Mouse (Mus musculus): ENCODE measurements around the gene Olfr281. TPM values are rescaled to one million over a fixed set of nuclear protein-coding genes. Genes with fewer than 3 reads are reported as not detected.

The Olfr281 gene
- polyA plus RNA-seq, 1 experiment = not detected

GRCm38 (mm10) chr15:98479568-98480102 is 27.2 kb downstream of the Olfr281 start:
- TF ChIP-seq POLR2A (IDR thresholded peaks at IDR 0.05; ENCODE audit: insufficient read depth, low read depth, low read length) = no peak
- TF ChIP-seq CTCF (IDR thresholded peaks at IDR 0.05; ENCODE audit: insufficient read depth, low read depth, low read length) = no peak
- Histone ChIP-seq H3K4me1 (ENCODE audit: control insufficient read depth, insufficient read depth, low read length) (peaks cover 4% of the 10 kb centered on the region; the same call in 1 of the 2 replicates), H3K27ac (ENCODE audit: insufficient read depth, low read depth, low read length) (no peak overlapping the region), H3K4me3 (ENCODE audit: insufficient read depth, low read depth, low read length) (no peak overlapping the region)
- WGBS = 76% methylated on average over 7 of the region's 7 CpGs

DNA sequence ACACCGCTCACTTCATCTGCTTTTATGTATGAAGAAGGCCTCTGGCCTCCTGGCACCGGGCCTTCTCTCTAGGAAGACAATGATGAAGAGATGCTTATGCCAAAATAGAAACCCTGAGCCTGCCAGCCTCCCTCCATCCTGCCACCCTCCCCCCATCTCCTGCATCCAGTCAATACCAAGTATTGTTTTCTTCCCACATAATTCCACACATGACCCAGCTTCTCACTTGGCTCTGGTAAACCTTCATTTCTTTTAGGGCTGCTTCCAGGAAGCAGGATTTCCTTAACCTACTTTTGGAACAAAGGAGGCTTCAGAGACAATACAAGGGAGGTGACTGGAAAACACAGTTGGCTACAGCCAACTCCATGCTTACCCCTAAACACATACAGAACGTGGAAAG is 30.3 kb downstream of the Olfr281 start, which contains the start of gene Lalba:
Gene Lalba, minus strand, starts transcription at position 21 of the 400 bp plus-strand sequence.
- H3K4me3 ChIP-seq (ENCODE audit: insufficient read depth, low read depth, low read length) = no peak within 1 kb of the TSS
- no peak for TF ChIP-seq POLR2A (IDR thresholded peaks at IDR 0.05; ENCODE audit: insufficient read depth, low read depth, low read length)
- no peak for TF ChIP-seq CTCF (IDR thresholded peaks at IDR 0.05; ENCODE audit: insufficient read depth, low read depth, low read length)
- no peak within 1 kb of the TSS for H3K27ac ChIP-seq (ENCODE audit: insufficient read depth, low read depth, low read length)
- 41% methylated on average over 3 of the region's 3 CpGs for WGBS
- no peaks in the 10 kb centered on the region for H3K4me1 ChIP-seq (ENCODE audit: control insufficient read depth, insufficient read depth, low read length)

DNA sequence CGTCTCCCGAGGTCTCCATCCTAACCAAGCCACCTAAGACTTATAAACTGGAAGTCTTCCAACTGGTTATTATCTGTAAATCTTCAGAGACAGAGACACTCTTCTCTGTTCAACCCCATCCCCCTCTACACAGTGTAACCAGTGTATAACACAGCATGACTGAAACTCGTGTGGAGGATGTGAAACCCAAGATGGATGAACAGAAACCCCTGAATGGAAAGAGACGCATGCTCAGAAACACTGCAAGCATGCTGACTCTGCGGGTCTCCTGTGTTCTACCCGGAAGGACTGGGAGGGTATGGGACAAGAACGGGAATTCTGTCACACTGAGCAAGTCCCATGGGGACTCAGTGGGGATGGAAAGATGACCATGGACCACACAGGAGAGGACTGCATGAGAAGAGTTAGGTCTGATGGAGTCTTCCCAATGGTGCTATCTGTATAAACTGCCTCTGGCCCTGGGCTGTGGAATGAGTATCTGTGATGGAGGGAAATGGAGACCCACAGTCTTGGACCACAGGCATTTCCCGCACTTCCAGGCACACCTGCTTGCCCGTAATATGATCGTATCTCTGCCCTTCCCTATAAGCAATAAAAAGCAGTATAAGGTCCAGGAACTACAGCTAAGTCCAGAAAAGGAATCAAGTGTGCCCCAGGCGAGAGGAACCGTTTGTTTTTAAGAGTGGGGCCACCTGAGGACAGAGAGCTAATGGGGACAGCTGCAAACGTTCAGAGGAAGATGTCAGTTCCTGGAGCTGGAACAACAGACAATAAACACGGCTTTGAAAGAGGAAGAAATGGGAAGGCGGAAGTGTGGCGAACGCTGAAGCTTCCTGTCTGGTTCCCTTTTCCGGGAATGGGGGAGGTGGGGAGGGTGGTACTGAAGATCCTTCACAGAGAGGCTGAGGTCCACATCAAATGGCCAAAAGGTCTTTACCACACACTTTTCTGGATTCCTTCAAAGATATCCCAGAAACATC is 31.8 kb downstream of the Olfr281 start:
- no peaks in the 10 kb centered on the region for H3K4me1 ChIP-seq (ENCODE audit: control insufficient read depth, insufficient read depth, low read length)
- H3K27ac ChIP-seq (ENCODE audit: insufficient read depth, low read depth, low read length) = no peak overlapping the region
- WGBS = 64% methylated on average over 18 of the region's 18 CpGs
- no peak overlapping the region for H3K4me3 ChIP-seq (ENCODE audit: insufficient read depth, low read depth, low read length)
- TF ChIP-seq CTCF (IDR thresholded peaks at IDR 0.05; ENCODE audit: insufficient read depth, low read depth, low read length) (no peak), POLR2A (IDR thresholded peaks at IDR 0.05; ENCODE audit: insufficient read depth, low read depth, low read length) (no peak)

DNA sequence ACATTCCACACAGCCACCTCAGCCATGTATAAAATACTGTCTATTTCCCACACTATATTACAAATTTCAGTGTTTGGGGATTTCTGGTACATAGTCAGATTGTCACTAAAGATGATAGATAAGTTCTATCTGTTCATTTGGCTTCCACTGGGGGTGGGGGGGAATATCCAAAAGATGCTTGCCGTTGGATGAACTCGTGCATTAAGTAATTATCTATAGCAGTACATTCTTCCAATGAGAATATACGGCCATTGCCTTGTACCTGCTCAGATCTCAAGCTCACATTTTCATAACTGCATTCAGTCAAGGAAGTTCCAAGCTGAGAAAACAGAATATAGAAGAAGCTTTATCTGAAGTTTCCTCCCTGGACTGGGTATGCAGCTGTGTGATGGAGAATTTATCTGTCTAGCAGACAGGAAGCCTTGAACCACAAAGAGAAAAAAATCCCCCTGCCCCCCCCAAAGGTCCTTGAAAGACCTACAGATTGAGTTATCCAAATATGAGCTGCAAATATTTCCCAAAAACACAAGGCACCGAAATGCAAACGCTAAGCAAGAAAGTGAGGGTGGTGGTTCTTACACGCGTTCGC is 34.1 kb downstream of the Olfr281 start:
- no peaks in the 10 kb centered on the region for H3K4me1 ChIP-seq (ENCODE audit: control insufficient read depth, insufficient read depth, low read length)
- no peak overlapping the region for H3K27ac ChIP-seq (ENCODE audit: insufficient read depth, low read depth, low read length)
- 96% methylated on average over 8 of the region's 8 CpGs for WGBS
- TF ChIP-seq CTCF (IDR thresholded peaks at IDR 0.05; ENCODE audit: insufficient read depth, low read depth, low read length) (no peak), POLR2A (IDR thresholded peaks at IDR 0.05; ENCODE audit: insufficient read depth, low read depth, low read length) (no peak)
- no peak overlapping the region for H3K4me3 ChIP-seq (ENCODE audit: insufficient read depth, low read depth, low read length)

GRCm38 (mm10) chr15:98491332-98491731 is 38.9 kb downstream of the Olfr281 start:
- Histone ChIP-seq H3K27ac (ENCODE audit: insufficient read depth, low read depth, low read length) (no peak overlapping the region), H3K4me3 (ENCODE audit: insufficient read depth, low read depth, low read length) (no peak overlapping the region), H3K4me1 (ENCODE audit: control insufficient read depth, insufficient read depth, low read length) (peaks cover 2% of the 10 kb centered on the region; the same call in 1 of the 2 replicates)
- TF ChIP-seq POLR2A (IDR thresholded peaks at IDR 0.05; ENCODE audit: insufficient read depth, low read depth, low read length) (no peak), CTCF (IDR thresholded peaks at IDR 0.05; ENCODE audit: insufficient read depth, low read depth, low read length) (no peak)
- WGBS = 90% methylated on average over 2 of the region's 2 CpGs

DNA sequence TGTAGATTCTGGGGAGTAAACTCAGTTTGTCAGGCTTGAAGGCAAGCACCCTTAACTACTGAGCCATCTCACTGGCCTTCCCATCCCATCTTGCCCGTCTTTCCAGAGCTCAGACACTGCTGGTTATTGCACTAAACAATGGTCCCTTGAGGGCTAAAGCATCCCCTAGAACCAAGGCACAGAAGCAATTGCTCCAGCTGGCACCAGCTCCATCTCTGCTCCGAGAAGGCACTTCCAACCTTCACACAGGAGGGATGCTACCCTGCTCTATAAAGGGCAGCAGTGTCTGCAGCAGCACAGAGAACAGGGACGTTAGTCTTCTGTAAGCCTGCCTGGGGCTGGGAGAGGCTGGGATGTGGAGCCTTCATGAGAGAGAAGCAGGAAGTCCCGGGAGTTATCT is 39.7 kb downstream of the Olfr281 start, which contains the start of gene Olfr279:
Gene Olfr279, plus strand, starts transcription at position 301 of the 400 bp plus-strand sequence.
- Histone ChIP-seq H3K4me3 (ENCODE audit: insufficient read depth, low read depth, low read length) (no peak within 1 kb of the TSS), H3K4me1 (ENCODE audit: control insufficient read depth, insufficient read depth, low read length) (peaks cover 2% of the 10 kb centered on the region; the same call in 1 of the 2 replicates), H3K27ac (ENCODE audit: insufficient read depth, low read depth, low read length) (no peak within 1 kb of the TSS)
- WGBS = 65% methylated on average over 4 of the region's 4 CpGs
- TF ChIP-seq POLR2A (IDR thresholded peaks at IDR 0.05; ENCODE audit: insufficient read depth, low read depth, low read length) (no peak), CTCF (IDR thresholded peaks at IDR 0.05; ENCODE audit: insufficient read depth, low read depth, low read length) (no peak)

GRCm38 (mm10) chr15:98497631-98498030 is 45.2 kb downstream of the Olfr281 start:
- no peak overlapping the region for H3K27ac ChIP-seq (ENCODE audit: insufficient read depth, low read depth, low read length)
- no peak overlapping the region for H3K4me3 ChIP-seq (ENCODE audit: insufficient read depth, low read depth, low read length)
- H3K4me1 ChIP-seq (ENCODE audit: control insufficient read depth, insufficient read depth, low read length) = peaks cover 3% of the 10 kb centered on the region; the same call in 1 of the 2 replicates
- WGBS = 89% methylated on average over 17 of the region's 17 CpGs
- TF ChIP-seq POLR2A (IDR thresholded peaks at IDR 0.05; ENCODE audit: insufficient read depth, low read depth, low read length) (no peak), CTCF (IDR thresholded peaks at IDR 0.05; ENCODE audit: insufficient read depth, low read depth, low read length) (no peak)

DNA sequence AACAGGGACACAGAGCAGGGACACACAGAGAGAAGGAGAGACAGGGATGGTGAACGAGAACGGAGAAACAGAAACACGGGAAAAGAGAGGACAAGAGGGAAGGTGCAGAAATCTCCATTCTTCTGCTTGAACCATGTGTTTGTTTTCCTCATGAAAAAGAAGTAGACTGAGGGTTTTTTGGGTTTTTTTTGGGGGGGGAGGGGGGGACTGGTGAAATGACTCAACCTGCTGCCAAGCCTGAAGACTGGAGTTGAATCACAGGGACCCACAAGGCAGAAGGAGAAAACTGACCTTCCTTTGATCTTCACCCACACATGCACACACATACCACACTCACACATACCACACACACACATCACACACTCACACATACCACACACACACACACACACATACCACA is 50.9 kb downstream of the Olfr281 start:
- Histone ChIP-seq H3K4me3 (ENCODE audit: insufficient read depth, low read depth, low read length) (no peak overlapping the region), H3K27ac (ENCODE audit: insufficient read depth, low read depth, low read length) (no peak overlapping the region), H3K4me1 (ENCODE audit: control insufficient read depth, insufficient read depth, low read length) (peaks cover 3% of the 10 kb centered on the region; the same call in 1 of the 2 replicates)
- no peak for TF ChIP-seq POLR2A (IDR thresholded peaks at IDR 0.05; ENCODE audit: insufficient read depth, low read depth, low read length)
- WGBS = 93% methylated on average over 3 of the region's 3 CpGs

Data from olfactory bulb, adult 2 months (tissue).